ENCODE assay signal across 8 mouse cellular contexts in the genomic region with DNA sequence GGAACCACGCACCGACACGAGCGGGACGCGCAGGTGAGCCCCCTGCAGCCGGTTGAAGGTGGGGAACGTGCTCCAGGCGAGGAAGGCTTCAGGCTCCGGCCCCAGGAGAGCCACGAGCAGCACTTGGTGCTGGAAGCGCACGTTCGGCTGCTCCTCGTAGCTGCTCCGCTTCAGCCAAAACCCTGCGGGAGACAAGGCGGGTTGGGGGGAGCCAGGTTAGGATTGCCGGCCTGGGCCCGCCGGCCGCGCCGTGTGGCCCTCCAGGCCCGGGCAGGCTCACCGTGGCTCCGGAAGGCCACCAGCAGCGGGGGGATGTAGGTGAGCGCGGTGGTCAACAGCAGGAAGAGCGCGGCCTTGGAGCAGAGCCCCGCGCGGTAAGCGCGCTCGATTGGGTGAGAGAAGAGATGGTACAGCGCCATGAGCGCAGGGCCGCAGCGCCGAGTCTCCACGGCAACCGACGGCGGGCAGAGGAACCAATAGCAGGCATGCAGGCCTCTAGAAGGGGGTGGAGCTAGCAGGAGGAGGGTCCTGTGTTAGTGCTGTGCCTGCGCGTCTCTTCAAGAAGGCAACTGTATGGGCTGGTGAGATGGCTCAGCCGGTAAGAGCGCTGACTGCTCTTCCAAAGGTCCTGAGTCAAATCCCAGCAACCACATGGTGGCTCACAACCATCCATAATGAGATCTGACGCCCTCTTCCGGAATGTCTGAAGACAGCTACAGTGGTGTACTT. TPM values are rescaled to one million over a fixed set of nuclear protein-coding genes. Genes with fewer than 3 reads are reported as not detected.
A peak's percentile ranks its signal among the peaks of the same experiment; 100 is the strongest.
DNase-seq lines count a peak whose midpoint lies in the region; ATAC-seq and TF ChIP-seq lines count a peak whose summit lies in the region.

A gene (minus strand): TSS at position 534 of the 729 bp plus-strand sequence.

- no peaks in the 10 kb centered on the region for H3K9me3 ChIP-seq in embryonic facial prominence, embryonic 10.5 days
- H3K9me3 ChIP-seq in intestine, embryonic 16.5 days (ENCODE audit: control insufficient read depth, low read length) = no peaks in the 10 kb centered on the region
- no peaks in the 10 kb centered on the region for H3K9me3 ChIP-seq in limb, embryonic 10.5 days (replicated peaks)
- no peaks in the 10 kb centered on the region for H3K9me3 ChIP-seq in midbrain, embryonic 13.5 days

- TF ChIP-seq CTCF in small intestine, adult 2 months (IDR thresholded peaks at IDR 0.05; ENCODE audit: extremely low read depth, insufficient read length, insufficient replicate concordance, low read depth, low read length) = no peak

- TF ChIP-seq POLR2A in small intestine, adult 2 months (IDR thresholded peaks at IDR 0.05; ENCODE audit: low read depth, low read length) = no peak

- peak; percentile 100 for ATAC-seq in intestine, embryonic 16.5 days
- ATAC-seq in midbrain, embryonic 13.5 days = peak; percentile 100

- peaks cover 29% of the 10 kb centered on the region for H3K4me1 ChIP-seq in embryonic facial prominence, embryonic 10.5 days
- peaks cover 9% of the 10 kb centered on the region for H3K4me1 ChIP-seq in intestine, embryonic 16.5 days (ENCODE audit: control insufficient read depth, insufficient read depth, low read length)
- H3K4me1 ChIP-seq in limb, embryonic 10.5 days = peaks cover 17% of the 10 kb centered on the region
- H3K4me1 ChIP-seq in midbrain, embryonic 13.5 days (replicated peaks) = peaks cover 20% of the 10 kb centered on the region
- 0 out of 2 replicates have a peak, but pooled peaks cover 3% of the 10 kb centered on the region for H3K4me1 ChIP-seq in small intestine, adult 2 months (ENCODE audit: control insufficient read depth, insufficient read depth, insufficient read length, low read length)

- H3K9ac ChIP-seq in intestine, embryonic 16.5 days (ENCODE audit: low read depth, low read length) = peak within 1 kb of the TSS; percentile 75
- H3K9ac ChIP-seq in midbrain, embryonic 13.5 days (replicated peaks) = peak within 1 kb of the TSS; percentile 84

- peak within 1 kb of the TSS; percentile 88 for H3K4me2 ChIP-seq in intestine, embryonic 16.5 days (ENCODE audit: low read depth, low read length)
- peak within 1 kb of the TSS; percentile 87 for H3K4me2 ChIP-seq in midbrain, embryonic 13.5 days (replicated peaks)

- no peaks in the 10 kb centered on the region; the same call in 1 of the 2 replicates for H3K36me3 ChIP-seq in embryonic facial prominence, embryonic 10.5 days (replicated peaks)
- no peaks in the 10 kb centered on the region for H3K36me3 ChIP-seq in intestine, embryonic 16.5 days (ENCODE audit: control insufficient read depth, insufficient read depth, low read length)
- H3K36me3 ChIP-seq in limb, embryonic 10.5 days = no peaks in the 10 kb centered on the region
- H3K36me3 ChIP-seq in midbrain, embryonic 13.5 days = no peaks in the 10 kb centered on the region
- H3K36me3 ChIP-seq in small intestine, adult 2 months (ENCODE audit: control insufficient read depth, insufficient read depth, low read length) = no peaks in the 10 kb centered on the region

- H3K27ac ChIP-seq in embryonic facial prominence, embryonic 10.5 days (replicated peaks) = peak within 1 kb of the TSS; percentile 94
- peak within 1 kb of the TSS; percentile 61 for H3K27ac ChIP-seq in intestine, embryonic 16.5 days (ENCODE audit: low read length)
- peak within 1 kb of the TSS; percentile 93 for H3K27ac ChIP-seq in limb, embryonic 10.5 days
- peak within 1 kb of the TSS; percentile 93 for H3K27ac ChIP-seq in midbrain, embryonic 13.5 days
- no peak within 1 kb of the TSS for H3K27ac ChIP-seq in small intestine, adult 2 months (ENCODE audit: insufficient read depth, low read depth, low read length)

- peak; percentile 90 for DNase-seq in layer of hippocampus, adult 11-12 months (ENCODE audit: low spot score)
- no peak for DNase-seq in layer of hippocampus, adult 9-10 months (ENCODE audit: low spot score)
- DNase-seq in embryonic facial prominence, embryonic 10.5 days (ENCODE audit: low spot score) = peak; percentile 95
- no peak for DNase-seq in gonadal fat pad, adult 2 months (ENCODE audit: low read depth)
- peak; percentile 93 for DNase-seq in limb, embryonic 10.5 days (ENCODE audit: low spot score)

- H3K27me3 ChIP-seq in embryonic facial prominence, embryonic 10.5 days (replicated peaks; ENCODE audit: low read depth, poor library complexity, severe bottlenecking) = no peaks in the 10 kb centered on the region
- no peaks in the 10 kb centered on the region for H3K27me3 ChIP-seq in intestine, embryonic 16.5 days (replicated peaks; ENCODE audit: control insufficient read depth, insufficient read depth, low read length)
- H3K27me3 ChIP-seq in limb, embryonic 10.5 days (ENCODE audit: low read depth, poor library complexity, severe bottlenecking) = no peaks in the 10 kb centered on the region
- no peaks in the 10 kb centered on the region for H3K27me3 ChIP-seq in midbrain, embryonic 13.5 days
- no peaks in the 10 kb centered on the region for H3K27me3 ChIP-seq in small intestine, adult 2 months (ENCODE audit: control insufficient read depth, insufficient read depth, low read length)

- peak within 1 kb of the TSS; percentile 86 for H3K4me3 ChIP-seq in embryonic facial prominence, embryonic 10.5 days
- peak within 1 kb of the TSS; percentile 76 for H3K4me3 ChIP-seq in intestine, embryonic 16.5 days (ENCODE audit: low read length)
- peak within 1 kb of the TSS; percentile 88 for H3K4me3 ChIP-seq in limb, embryonic 10.5 days
- peak within 1 kb of the TSS; percentile 71 for H3K4me3 ChIP-seq in midbrain, embryonic 13.5 days (replicated peaks)
- peak within 1 kb of the TSS; percentile 78 for H3K4me3 ChIP-seq in small intestine, adult 2 months (ENCODE audit: low read depth, low read length)

- WGBS in embryonic facial prominence, embryonic 10.5 days = under 1% methylated on average over 53 of the region's 53 CpGs
- WGBS in intestine, embryonic 16.5 days = 1% methylated on average over 53 of the region's 53 CpGs
- WGBS in limb, embryonic 10.5 days = under 1% methylated on average over 53 of the region's 53 CpGs
- under 1% methylated on average over 53 of the region's 53 CpGs for WGBS in midbrain, embryonic 13.5 days
- 1% methylated on average over 53 of the region's 53 CpGs for WGBS in small intestine, adult 2 months

RNA-seq across cellular contexts. Expression of the gene that starts here (rescaled TPM):
- 20.1 and 20.2 TPM in 2 replicates for polyA plus RNA-seq in embryonic facial prominence, embryonic 10.5 days (2016; fragmentation: Nextera tagmentation; extraction: Ambion mirVana)
- 10.0 and 13.9 TPM in 2 replicates for polyA plus RNA-seq in gonadal fat pad, adult 2 months (2012; rRNA removed)
- 8.6 and 8.9 TPM in 2 replicates for polyA plus RNA-seq in intestine, embryonic 16.5 days (2015; fragmentation: Nextera tagmentation; extraction: Ambion mirVana)
- polyA plus RNA-seq in limb, embryonic 10.5 days (2016; fragmentation: Nextera tagmentation; extraction: Ambion mirVana) = 18.0 and 24.2 TPM in 2 replicates
- 15.9 and 16.8 TPM in 2 replicates for polyA plus RNA-seq in midbrain, embryonic 13.5 days (2015; fragmentation: Nextera tagmentation; extraction: Ambion mirVana)
- 0.89 and 1.5 TPM in 2 replicates for polyA plus RNA-seq in small intestine, adult 2 months (2012; rRNA removed)

Comparison
In these comparisons a context has a peak if more than half of its experiments do, and no peak if none do; other contexts are left out.
1. DNase-seq: peak in layer of hippocampus, adult 11-12 months (single experiment), embryonic facial prominence, embryonic 10.5 days (single experiment) and limb, embryonic 10.5 days (single experiment); none in layer of hippocampus, adult 9-10 months (single experiment) and gonadal fat pad, adult 2 months (single experiment).
2. Peak in every context shown above with its lines, with median percentiles within 50 percentile points of each other: H3K4me3 ChIP-seq.